Mouse (Mus musculus): Measurements from ENCODE around the gene Pinlyp. TPM values are rescaled to one million over a fixed set of nuclear protein-coding genes. Genes with fewer than 3 reads are reported as not detected.
"Not testable (repeated sequence)": the region's sequence is repeated elsewhere in the genome, so short reads cannot be mapped to it uniquely, and the experiment has no call there.

The Pinlyp gene
- total and polyA plus RNA-seq, 2 experiments from 2014 or later = not detected

DNA sequence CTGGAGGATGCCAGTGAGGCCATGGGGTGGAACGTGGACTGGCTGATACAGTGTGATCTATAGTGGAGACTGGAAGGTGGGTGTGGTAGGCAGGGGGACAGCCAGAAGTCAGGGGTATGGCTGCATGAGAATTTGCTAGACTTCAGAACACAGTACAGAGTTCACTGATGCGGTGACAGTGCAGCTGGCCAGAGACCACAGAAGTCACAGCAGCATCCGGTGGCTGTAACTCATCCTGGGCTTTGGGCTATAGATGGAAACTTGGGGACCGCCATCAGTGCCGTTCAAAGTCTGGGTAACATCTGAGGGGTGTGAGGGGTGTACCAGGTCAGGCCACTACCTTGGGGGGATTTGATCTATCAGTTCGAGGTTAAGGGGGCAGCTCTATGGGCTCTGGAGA is 22.2 kb downstream of the Pinlyp start:
- TF ChIP-seq CTCF (IDR thresholded peaks at IDR 0.05; ENCODE audit: low read depth) = no peak
- TF ChIP-seq EP300 (IDR thresholded peaks at IDR 0.05; ENCODE audit: low read depth) = no peak
- ATAC-seq (ENCODE audit: insufficient read depth, low read depth) = no peak
- Histone ChIP-seq H3K36me3 (replicated peaks; ENCODE audit: control insufficient read depth, insufficient read depth, low read length) (no peaks in the 10 kb centered on the region), H3K4me2 (ENCODE audit: low read depth, low read length) (no peak overlapping the region), H3K4me3 (ENCODE audit: low read depth, low read length) (no peak overlapping the region), H3K4me1 (ENCODE audit: control insufficient read depth, insufficient read depth) (no peaks in the 10 kb centered on the region), H3K27me3 (ENCODE audit: control insufficient read depth, insufficient read depth, low read length) (no peaks in the 10 kb centered on the region), H3K9me3 (replicated peaks; ENCODE audit: control insufficient read depth, low read length) (no peaks in the 10 kb centered on the region), H3K27ac (ENCODE audit: low read depth) (no peak overlapping the region), H3K9ac (replicated peaks; ENCODE audit: low read depth, low read length) (no peak overlapping the region)
- 73% methylated on average over 6 of the region's 6 CpGs for WGBS
- DNase-seq (ENCODE audit: low spot score) = no peak

DNA sequence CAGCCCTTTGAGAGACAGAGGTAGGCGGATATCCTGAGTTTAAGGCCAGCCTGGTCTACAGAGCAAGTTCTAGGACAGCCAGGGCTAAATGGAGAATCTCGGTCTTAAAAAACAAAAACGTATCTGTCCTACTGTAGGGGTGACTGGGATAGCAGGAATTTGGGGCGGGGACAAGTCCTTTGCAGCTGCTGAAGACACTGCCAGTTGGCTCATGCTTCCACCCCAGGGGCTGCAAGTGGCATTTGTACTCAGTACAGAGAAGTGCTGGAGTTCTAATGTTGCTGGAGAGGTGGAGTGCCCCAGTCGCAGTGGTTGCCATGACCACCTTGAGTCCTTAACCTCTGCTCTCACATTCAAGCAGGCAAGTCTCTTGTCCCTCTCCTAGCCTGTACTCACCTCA is 23.1 kb downstream of the Pinlyp start:
- H3K4me1 ChIP-seq (ENCODE audit: control insufficient read depth, insufficient read depth) = no peaks in the 10 kb centered on the region
- H3K27me3 ChIP-seq (ENCODE audit: control insufficient read depth, insufficient read depth, low read length) = no peaks in the 10 kb centered on the region
- no peak overlapping the region for H3K4me3 ChIP-seq (ENCODE audit: low read depth, low read length)
- ATAC-seq (ENCODE audit: insufficient read depth, low read depth) (no peak), DNase-seq (ENCODE audit: low spot score) (no peak)
- H3K9me3 ChIP-seq (replicated peaks; ENCODE audit: control insufficient read depth, low read length) = no peaks in the 10 kb centered on the region
- H3K36me3 ChIP-seq (replicated peaks; ENCODE audit: control insufficient read depth, insufficient read depth, low read length) = no peaks in the 10 kb centered on the region
- no peak overlapping the region for H3K4me2 ChIP-seq (ENCODE audit: low read depth, low read length)
- H3K9ac ChIP-seq (replicated peaks; ENCODE audit: low read depth, low read length) = no peak overlapping the region
- TF ChIP-seq EP300 (IDR thresholded peaks at IDR 0.05; ENCODE audit: low read depth) (no peak), CTCF (IDR thresholded peaks at IDR 0.05; ENCODE audit: low read depth) (no peak)
- 45% methylated on average over 5 of the region's 5 CpGs for WGBS
- H3K27ac ChIP-seq (ENCODE audit: low read depth) = no peak overlapping the region

DNA sequence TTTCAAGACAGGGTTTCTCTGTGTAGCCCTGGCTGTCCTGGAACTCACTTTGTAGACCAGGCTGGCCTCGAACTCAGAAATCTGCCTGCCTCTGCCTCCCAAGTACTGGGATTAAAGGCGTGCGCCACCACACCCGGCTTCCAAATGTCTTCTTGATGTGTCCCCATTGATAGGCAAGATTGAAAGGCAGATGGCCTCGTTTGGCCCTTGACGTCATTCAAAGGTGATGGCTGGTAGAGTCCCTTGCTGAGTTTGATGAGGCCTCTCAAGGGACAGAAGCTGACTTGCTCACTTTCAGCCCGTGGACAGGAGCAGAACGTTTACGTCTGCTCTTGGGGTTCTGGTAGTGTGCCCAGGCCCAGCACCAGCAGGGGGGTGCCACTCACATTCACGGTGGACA is 25.9 kb downstream of the Pinlyp start:
- H3K4me2 ChIP-seq (ENCODE audit: low read depth, low read length); H3K9me3 ChIP-seq (replicated peaks; ENCODE audit: control insufficient read depth, low read length); H3K27ac ChIP-seq (ENCODE audit: low read depth); H3K9ac ChIP-seq (replicated peaks; ENCODE audit: low read depth, low read length); ATAC-seq (ENCODE audit: insufficient read depth, low read depth); H3K27me3 ChIP-seq (ENCODE audit: control insufficient read depth, insufficient read depth, low read length); H3K36me3 ChIP-seq (replicated peaks; ENCODE audit: control insufficient read depth, insufficient read depth, low read length); H3K4me1 ChIP-seq (ENCODE audit: control insufficient read depth, insufficient read depth); H3K4me3 ChIP-seq (ENCODE audit: low read depth, low read length); DNase-seq (ENCODE audit: low spot score): not testable (repeated sequence)
- WGBS = 85% methylated on average over 9 of the region's 10 CpGs

DNA sequence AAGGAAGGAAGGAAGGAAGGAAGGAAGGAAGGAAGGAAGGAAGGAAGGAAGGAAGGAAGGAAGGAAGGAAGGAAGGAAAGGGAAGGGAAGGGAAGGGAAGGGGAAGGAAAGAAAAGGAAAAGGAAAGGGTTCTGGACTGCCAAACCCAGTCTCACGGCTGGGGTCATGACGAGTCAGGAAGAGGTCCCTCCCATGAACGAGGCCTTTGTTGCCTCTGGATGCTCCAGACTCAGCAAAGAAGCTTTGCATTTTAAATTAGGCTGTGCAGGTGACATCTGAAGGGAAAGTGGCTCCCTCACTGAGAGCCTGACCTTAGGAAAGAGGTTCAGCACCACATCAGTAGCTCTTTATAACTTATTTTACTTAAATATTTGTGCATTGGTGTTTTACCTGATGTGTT is 26.8 kb downstream of the Pinlyp start:
- Histone ChIP-seq H3K36me3 (replicated peaks; ENCODE audit: control insufficient read depth, insufficient read depth, low read length) (no peaks in the 10 kb centered on the region), H3K9ac (replicated peaks; ENCODE audit: low read depth, low read length) (no peak overlapping the region)
- 55% methylated on average over 3 of the region's 3 CpGs for WGBS

DNA sequence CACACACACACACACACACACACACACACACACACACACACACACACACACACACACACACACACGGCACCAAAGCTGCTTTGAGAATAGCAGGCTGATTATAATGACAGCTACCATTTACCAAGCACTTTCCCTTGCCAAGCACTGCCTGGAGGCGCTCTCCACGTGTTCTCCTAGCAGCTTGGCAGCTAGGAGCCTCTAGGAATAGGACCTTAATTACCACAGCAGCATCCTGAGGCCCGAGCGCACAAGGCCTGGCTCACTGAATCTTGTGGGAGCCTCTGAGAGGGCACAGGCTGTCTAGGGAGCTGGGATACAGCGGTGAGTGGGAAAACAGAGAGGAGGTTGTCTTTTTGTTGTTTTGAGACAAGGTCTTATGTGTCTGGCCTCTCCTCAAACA is 28.3 kb downstream of the Pinlyp start:
- Histone ChIP-seq H3K4me2 (ENCODE audit: low read depth, low read length) (no peak overlapping the region), H3K9me3 (replicated peaks; ENCODE audit: control insufficient read depth, low read length) (no peaks in the 10 kb centered on the region), H3K36me3 (replicated peaks; ENCODE audit: control insufficient read depth, insufficient read depth, low read length) (no peaks in the 10 kb centered on the region), H3K27me3 (ENCODE audit: control insufficient read depth, insufficient read depth, low read length) (no peaks in the 10 kb centered on the region), H3K27ac (ENCODE audit: low read depth) (no peak overlapping the region), H3K4me3 (ENCODE audit: low read depth, low read length) (no peak overlapping the region), H3K4me1 (ENCODE audit: control insufficient read depth, insufficient read depth) (no peaks in the 10 kb centered on the region), H3K9ac (replicated peaks; ENCODE audit: low read depth, low read length) (no peak overlapping the region)
- no peak for TF ChIP-seq CTCF (IDR thresholded peaks at IDR 0.05; ENCODE audit: low read depth)
- no peak for TF ChIP-seq EP300 (IDR thresholded peaks at IDR 0.05; ENCODE audit: low read depth)
- 52% methylated on average over 6 of the region's 6 CpGs for WGBS
- DNase-seq (ENCODE audit: low spot score) (no peak), ATAC-seq (ENCODE audit: insufficient read depth, low read depth) (peak; percentile 44; the same call in 1 of the 2 replicates)

More for the DNA sequence above, 26.8 kb downstream of the Pinlyp start:
- H3K4me2 ChIP-seq (ENCODE audit: low read depth, low read length) = no peak overlapping the region
- H3K27me3 ChIP-seq (ENCODE audit: control insufficient read depth, insufficient read depth, low read length) = no peaks in the 10 kb centered on the region
- TF ChIP-seq EP300 (IDR thresholded peaks at IDR 0.05; ENCODE audit: low read depth) (no peak), CTCF (IDR thresholded peaks at IDR 0.05; ENCODE audit: low read depth) (no peak)
- H3K4me3 ChIP-seq (ENCODE audit: low read depth, low read length) = no peak overlapping the region
- H3K9me3 ChIP-seq (replicated peaks; ENCODE audit: control insufficient read depth, low read length) = no peaks in the 10 kb centered on the region
- no peak overlapping the region for H3K27ac ChIP-seq (ENCODE audit: low read depth)
- ATAC-seq (ENCODE audit: insufficient read depth, low read depth) = no peak
- DNase-seq (ENCODE audit: low spot score) = no peak
- no peaks in the 10 kb centered on the region for H3K4me1 ChIP-seq (ENCODE audit: control insufficient read depth, insufficient read depth)

DNA sequence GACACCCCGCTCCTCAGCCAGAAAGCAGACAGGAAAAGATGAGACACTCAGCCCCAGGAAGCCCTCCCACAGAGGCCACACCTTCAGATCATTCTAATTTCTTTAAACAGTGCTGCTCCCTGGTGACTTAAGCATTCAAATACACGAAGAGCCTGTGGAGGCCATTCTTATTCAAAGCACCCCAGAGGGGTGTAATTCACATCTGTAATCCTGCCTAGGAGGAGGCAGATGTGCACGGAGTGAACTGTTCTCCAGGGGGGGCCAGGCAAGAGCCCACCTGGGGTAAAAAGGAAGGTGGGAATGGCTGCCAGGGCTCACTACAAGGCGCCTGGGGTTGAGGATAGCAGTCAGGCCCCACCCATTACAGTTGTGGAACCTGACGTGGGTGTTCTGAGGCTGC is 28.8 kb downstream of the Pinlyp start:
- H3K4me3 ChIP-seq (ENCODE audit: low read depth, low read length) = no peak overlapping the region
- H3K9me3 ChIP-seq (replicated peaks; ENCODE audit: control insufficient read depth, low read length) = no peaks in the 10 kb centered on the region
- TF ChIP-seq CTCF (IDR thresholded peaks at IDR 0.05; ENCODE audit: low read depth) (no peak), EP300 (IDR thresholded peaks at IDR 0.05; ENCODE audit: low read depth) (no peak)
- no peaks in the 10 kb centered on the region for H3K27me3 ChIP-seq (ENCODE audit: control insufficient read depth, insufficient read depth, low read length)
- H3K9ac ChIP-seq (replicated peaks; ENCODE audit: low read depth, low read length) = no peak overlapping the region
- 48% methylated on average over 5 of the region's 5 CpGs for WGBS
- no peaks in the 10 kb centered on the region for H3K4me1 ChIP-seq (ENCODE audit: control insufficient read depth, insufficient read depth)
- DNase-seq (ENCODE audit: low spot score) (no peak), ATAC-seq (ENCODE audit: insufficient read depth, low read depth) (no peak)
- no peak overlapping the region for H3K4me2 ChIP-seq (ENCODE audit: low read depth, low read length)
- H3K36me3 ChIP-seq (replicated peaks; ENCODE audit: control insufficient read depth, insufficient read depth, low read length) = no peaks in the 10 kb centered on the region
- no peak overlapping the region for H3K27ac ChIP-seq (ENCODE audit: low read depth)
